Mouse (Mus musculus) ovary, adult 18-20 months (tissue): ENCODE data around the gene Ddx52.

Experiments used
- DNase-seq: peaks from one replicate; pipeline ENCODE4 v3.0.0; 2022; ENCODE audit warnings: low spot score, mixed read lengths

Gene Ddx52

DNA sequence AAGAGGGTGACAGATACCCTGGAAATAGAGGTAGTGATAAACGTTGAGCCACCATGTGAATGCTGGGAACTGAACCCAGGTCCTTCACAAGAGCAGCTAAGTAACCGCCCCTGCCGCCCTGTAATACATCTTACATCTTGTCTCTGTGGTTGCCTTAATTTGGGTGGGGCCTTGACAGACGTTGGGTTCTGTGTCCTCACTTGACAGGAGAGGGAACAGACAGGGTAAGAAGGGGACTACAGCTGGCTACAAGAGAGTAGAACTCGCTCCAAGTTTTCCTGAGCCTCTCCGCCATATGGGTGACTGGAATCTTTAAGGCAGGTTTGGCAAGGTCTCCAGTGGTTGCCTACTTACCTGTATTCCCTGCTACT, 26.3 kb downstream of the Ddx52 start:
- no peak for DNase-seq

DNA sequence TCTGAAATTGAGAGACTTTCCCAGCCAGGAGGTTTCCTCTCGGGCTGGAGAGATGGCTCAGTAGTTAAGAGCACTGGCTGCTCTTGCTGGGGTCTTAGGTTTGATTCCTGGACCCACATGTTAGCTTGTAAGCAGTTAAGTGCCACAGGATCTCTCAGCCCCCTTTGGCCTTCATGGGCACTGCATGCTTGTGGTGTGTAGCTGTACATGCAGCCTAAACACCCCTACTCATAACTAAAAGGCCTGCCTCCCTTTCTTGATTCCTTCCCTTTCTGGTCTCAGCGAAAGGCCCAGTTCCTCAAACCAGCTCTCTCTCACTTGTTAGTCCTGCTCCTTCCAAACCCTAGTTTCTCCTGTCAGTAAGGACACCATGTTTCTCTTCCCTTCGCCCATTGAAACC, 27.2 kb downstream of the Ddx52 start:
- DNase-seq: no peak

DNA sequence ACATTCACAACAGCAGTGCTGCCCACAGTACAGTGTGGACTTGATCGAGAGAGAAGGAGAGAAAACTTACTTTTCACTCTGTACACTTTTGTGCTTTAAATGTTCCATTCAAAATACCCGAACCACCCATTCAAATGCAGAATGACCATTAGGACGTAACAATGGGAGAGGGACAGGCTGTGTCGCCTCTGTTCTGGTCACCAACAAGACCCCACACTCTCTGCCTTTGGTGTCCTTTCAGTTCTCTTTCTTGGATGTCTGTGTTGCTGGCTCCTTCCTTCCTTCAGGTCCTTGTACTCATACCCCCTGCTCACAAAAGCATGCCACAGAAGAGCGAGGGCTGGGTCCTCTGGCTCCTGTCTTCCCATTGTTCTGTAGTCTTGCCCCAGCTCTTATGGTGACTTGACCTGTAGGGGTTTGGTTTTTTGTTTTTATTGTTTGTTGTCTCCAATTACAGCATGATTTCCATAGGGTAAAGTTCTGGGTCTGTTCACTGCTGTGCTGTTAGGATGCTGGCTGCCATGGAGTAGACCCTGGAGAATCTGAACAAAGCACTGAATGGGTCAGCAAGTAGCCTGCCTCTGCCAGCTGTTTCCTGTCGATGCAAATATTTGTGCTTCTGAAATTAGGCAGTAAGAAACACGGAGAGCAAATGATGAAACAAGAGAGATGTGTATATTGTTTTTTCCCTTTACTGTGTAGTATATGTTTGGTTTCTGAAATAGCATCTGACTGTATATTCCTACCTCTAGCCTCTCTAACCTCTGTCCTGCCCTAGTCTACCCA, 32.9 kb downstream of the Ddx52 start:
- DNase-seq: no peak

DNA sequence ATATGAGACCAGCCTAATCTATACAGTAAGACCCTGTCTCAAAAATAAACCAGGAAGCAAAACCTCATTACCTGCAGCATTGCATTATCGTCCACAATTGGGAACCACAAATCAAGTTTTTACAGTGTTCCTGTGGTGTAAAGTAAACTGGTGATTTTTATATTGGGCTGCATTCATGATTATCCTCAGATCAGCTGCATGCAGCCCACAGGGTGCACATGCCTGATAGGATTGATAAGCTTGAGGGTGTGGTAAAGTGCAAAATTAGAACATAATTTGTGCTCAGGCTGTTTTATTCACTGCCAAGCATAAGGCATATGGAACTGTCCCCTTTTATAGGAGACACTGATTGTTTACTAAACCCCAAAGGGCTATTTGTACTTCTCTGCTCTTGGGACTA, 33.6 kb downstream of the Ddx52 start:
- no peak for DNase-seq

DNA sequence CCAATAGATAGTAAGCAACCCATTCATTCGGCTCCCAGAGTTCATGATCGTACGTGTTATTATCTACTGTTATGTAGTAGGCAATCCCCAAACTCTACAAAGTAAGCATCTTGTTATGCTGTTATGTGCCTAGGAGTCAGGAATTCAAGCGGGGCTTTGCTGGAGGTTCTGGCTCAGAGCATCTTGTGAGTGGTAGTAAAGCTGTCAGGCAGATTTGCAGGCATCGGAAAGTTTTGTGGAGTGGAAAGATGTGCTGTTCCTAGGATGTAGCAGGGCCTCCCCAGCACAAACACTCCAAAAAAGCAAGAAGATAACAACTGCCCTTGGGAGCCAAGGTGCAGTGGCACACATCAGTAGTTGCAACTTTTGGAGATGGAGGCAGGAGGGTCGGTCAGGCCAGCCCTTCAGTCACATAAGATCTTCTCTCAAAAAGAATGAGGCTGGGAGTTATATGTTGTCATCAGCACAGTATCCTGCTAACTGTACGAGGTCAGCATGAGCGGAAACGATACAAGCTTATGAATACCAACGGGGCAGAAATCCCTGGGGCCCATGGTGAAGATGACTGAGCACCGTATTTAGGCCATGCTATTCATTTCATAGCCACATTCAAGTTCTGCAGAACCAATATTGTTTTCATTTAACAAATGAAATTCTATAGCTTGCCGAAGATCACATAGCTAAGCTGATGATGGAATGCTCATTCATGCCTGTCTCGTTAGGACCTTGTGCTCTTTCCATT, 34.5 kb downstream of the Ddx52 start:
- DNase-seq: no peak

DNA sequence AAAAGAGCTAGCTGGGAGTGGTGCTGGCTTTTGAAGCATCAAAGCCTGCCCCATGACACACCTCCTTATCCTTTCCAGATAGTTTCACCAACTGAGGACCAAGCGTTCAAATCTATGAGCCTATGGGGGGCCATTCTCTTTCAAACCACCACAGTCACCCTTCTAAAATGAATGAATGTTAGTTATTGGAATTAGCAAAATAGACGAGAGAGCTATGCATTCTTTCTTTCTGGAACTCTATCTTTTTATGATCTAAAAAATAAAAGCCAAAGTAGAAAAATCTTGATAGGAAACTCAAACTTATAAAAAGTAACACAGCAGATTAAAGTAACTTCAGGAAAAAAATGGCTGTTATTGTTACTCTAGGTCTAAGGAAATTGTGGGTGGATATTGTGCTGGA, 35.9 kb downstream of the Ddx52 start:
- no peak for DNase-seq

DNA sequence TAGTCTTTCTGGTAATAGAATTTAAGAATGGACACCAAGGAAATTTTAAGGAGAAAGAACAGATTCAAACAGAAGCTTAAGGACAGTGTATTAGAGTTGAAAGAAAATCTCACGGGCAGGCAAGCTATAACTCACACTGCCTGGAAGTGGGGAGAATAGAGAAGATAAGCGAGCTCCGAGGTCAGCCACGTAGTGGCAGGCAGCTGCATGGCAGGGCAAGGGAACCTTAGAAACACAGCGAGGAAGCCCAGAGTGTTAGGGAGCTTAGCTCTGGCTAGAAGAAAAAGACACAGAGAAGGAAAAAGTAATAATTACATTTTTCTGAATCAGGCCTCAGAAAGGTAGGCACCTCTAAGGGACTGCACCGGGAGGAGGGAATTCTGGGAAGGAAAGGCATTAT, 38.1 kb downstream of the Ddx52 start:
- DNase-seq: no peak

DNA sequence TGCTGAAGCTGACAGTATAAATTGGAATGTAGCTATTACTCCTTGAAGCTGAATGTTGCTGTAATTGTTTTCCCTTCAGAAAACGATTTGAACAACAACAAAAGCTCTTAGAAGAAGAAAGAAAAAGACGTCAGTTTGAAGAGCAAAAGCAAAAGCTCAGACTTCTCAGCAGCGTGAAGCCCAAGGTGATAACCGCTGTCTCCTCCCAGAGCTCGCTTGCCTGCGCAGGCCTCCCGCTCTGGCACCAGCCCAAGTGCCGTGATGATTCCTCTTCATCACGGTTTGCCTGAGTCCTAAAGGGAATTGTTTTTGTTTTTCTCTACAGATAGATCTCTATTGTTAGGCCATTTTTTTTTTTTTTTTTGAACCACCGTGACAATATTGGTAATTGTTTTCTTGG, 39.5 kb downstream of the Ddx52 start:
- DNase-seq: no peak

DNA sequence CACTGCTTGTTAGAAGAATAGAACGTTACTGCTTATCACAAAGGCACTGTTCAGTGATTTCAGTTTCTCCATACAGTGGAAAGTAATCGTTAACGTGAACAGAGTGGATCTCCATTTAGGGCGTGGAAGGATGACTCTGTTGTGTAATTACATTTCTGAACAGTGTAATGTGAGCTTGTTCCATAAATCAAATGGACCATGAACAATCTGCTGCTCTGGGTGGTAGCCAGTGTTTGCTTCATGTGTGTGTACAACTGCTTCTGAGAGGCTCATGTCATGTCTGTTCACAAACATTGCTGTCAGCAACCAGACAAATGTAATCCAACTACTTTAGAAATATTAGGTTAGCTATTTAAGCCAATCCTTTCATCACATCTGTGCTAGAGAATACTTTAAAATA, 49.8 kb downstream of the Ddx52 start:
- no peak for DNase-seq

DNA sequence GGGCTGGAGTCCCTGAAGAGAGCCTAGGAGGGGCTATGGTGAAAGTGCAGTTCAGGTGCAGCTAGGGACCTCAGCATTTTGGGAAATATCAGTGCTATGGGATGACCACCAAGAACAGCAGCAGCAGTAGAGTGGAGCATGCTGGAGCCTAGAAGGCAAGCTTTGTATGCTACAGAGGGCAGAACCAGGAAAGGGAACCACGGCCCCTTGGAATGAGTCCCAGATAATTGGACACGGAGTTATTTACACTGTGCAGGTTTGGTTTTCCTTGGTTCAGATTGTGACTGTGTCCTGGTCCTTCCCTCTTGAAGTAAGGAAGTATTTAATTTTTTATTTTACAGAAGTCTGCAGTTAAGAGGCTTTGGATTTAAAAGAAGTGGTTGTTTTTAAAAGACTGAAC, 51.6 kb downstream of the Ddx52 start:
- DNase-seq: no peak

DNA sequence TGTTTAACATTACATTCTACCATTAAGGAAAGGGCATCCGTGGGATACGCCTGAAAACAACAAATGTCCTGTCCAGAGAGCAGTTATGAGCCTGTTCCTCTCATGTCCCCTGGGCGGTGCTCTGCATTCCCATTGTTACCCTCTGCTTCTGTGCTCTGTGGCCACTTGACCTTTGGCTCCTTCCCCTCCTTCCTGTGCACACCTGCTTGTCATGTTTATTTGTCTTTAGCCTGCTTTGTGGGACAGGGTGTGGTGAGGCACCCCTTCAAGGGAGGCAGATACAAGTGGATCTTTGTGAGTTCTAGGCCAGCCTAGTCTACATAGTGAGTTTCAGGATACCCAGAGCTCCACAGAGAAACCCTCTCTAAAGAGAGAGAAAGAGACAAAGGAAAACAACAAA, 52.6 kb downstream of the Ddx52 start:
- DNase-seq: no peak

DNA sequence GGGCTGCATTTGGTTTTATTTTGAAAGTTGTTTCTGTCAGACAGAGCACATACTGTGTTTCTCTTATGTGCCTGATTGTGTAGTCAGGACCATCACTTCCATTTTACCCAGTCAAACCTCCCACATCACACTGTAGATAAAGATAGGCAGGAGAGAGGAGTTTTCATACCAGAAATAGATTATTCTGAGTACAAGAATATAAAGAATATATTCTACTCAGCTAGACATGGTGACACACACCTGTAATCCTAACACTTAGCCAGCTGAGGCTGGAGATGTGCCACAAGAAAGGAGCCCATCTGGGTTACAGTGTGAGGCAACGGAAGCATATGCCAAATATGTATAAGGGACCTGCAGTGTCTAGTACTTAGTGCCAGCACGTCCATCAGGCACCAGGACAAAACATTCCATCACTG, 53.7 kb downstream of the Ddx52 start:
- DNase-seq: no peak

DNA sequence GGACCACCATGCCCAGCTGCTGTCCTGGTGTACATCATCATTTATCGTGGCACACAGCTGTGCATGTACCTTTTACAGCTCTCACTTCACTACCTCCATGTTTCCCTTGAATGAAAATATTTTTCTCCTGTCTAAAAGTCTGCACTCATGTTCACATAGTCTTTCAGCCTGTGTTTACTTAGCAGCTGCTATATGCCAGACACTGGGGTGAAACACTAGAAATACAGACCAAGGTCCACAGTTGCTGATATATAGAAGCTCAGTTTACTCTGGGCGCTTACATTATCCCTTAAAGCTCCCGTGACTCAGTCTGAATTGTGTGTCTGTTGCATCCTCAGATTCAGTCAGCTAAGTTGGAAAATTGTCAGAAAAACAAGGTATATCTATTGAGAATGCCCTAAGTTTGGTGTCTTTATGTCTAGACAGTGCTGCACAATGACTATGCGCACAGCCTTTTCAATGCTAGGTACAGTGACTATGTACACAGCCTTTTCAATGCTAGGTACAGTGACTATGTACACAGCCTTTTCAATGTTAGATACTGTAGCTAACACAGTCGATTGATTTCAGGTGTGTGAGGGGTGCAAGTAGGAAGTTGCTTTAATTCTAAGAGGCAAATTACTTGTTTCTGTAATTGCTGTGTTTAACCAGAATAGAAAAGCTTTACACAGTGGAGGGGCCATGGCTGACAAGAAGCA, 55.5 kb downstream of the Ddx52 start:
- DNase-seq: no peak

DNA sequence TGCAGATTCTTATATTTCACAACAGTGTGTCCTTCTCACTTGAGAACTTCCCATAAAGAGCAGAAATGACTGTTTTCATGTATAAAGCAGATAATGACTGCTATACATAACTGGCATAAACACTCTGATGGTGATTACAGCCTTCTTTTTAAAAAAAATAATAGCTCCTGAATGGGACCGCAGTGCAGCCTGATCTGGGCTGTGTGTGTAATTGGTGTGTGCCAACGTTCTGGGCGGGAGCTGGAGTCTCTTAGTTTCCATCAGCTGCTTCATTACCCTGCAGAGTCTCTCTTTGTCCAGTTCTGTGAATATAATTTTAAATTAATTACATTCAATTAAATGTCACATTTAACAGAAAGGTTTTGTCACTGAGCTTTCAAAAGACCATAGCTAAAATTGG, 57.1 kb downstream of the Ddx52 start:
- DNase-seq: no peak

DNA sequence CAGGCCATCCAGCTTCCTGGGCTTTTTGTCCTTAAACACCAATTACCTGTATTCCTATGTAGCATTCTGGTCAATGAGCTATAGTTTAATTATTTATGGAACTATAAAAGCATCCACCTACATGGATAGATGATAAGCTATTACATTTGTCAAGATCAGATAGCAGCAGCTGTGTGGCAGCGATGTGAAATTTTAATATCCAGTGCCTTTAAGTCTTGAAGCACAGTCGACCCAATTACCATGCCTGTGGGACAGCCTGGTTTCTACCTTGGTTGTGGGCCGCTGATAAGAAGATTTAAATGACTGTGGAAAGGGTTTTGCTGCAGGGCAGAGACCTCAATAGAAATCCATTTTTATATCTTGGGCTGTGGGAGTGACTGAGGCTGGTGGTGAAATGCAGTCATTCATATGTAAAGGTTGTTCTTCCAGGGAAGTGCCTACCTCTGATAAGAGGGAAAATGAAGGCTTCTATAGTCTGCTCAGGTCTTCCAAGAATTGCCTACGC, 57.6 kb downstream of the Ddx52 start:
- no peak for DNase-seq

DNA sequence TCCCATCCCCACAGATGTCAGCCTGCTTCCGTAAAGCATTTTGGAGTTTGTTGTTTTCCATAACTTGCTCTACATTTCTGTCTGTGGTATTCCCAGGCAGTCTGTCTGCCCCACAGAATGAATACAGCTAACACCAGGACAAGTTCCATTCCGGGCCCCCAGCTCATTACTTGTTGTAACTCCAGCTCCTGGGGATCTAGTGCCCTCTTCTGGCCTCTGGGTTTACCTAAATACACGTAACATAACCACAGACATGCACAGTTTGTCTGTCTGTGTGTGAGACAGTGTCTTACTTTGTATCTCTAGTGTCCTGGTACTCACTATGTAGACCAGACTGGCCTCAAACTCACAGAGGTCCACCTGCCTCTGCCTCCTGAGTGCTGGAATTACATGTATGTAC, 59.4 kb downstream of the Ddx52 start:
- DNase-seq: no peak

DNA sequence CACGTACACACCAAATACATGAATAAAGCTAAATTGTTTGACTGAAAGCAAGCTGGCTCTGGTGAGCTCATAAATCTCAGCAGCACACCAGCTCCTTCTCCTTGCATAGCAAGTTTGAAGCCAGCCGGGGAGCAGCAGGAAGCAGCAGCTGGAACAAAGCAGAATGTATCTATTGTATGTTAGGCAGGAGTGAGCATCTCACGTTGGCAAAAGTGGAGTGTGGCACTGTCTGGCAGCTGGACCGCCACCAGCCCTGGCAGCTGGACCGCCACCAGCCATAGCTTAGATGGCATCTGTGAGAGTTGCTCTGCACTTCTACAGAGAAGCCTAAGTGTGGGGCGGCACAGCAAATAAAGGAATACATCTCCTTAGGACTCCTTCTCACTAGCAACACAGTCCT, 62.1 kb downstream of the Ddx52 start:
- no peak for DNase-seq

DNA sequence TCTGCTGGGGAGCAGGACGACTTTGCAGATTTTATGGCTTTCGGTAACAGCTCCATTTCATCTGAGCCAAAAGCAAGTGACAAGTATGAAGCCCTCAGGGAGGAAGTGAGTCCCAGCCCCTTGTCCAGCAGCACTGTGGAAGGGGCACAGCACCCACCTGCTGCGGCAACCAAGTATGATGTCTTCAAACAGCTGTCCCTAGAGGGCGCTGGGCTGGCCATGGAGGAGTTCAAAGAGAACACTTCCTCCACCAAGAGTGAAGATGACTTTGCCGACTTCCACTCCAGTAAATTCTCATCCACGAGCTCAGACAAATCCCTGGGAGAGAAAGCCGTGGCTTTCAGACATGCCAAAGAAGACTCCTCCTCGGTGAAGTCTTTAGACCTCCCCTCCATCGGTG, 67.1 kb downstream of the Ddx52 start:
- DNase-seq: no peak

DNA sequence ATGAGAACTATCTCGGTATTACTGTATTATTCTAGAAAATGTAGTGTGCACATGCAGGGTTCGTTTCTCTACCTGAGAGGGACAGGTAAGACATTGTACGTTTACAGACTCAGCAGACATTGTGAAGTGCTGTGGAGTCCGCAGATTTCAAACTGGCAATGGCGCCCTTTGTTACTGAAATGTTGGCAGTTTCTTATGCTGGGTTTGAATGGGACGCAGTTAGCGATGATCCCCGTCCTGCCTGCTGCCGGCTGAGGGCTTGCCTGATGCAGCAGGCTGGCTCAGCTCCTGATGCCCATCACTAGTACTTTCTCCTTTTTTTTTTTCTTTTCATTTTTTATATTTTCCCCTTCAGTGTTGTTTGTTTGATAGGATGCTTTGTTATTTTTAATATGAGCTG, 68.5 kb downstream of the Ddx52 start:
- no peak for DNase-seq

DNA sequence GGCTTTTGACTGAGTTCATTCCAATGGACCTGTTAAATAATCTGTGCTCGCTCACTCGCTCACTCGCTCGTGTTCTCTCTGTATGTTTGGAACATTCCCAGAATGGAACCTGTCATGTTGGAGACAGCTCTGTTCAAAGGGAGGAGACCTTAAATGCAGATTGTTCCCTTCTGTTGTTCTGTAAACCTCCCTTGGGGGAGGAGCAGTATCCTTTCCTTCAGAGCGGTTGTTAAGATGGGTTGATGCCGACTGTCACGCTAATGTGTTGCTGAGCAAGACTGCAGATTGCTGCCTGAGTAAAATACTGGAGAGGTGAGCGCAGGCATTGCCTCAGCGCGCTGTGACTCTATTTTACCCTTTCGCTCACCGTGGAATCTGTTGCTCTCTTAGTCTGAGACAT, 69.2 kb downstream of the Ddx52 start:
- no peak for DNase-seq

DNA sequence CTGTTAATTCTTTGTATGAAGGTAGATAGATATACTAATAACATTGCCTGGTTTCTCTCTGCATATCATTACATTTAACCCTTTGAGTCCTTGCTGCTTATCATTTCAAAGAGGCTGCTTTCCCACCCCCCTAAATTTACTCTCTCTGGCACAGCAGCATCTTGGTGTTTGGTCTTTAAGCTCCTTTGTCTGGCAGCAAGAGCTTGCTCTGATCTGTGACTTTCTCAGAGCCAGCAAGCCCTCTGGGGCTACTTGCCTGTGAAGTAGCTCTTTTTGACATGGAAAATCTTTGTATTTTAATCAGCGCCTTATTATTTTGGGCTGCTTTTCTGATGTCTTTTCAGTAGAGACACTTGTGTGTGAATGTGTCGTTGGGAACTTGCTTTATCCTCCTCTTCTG, 69.7 kb downstream of the Ddx52 start:
- no peak for DNase-seq
